Mouse (Mus musculus) gastrocnemius, adult 2 months (tissue): ENCODE measurements around the gene 4930442H23Rik. TPM values are rescaled to one million over a fixed set of nuclear protein-coding genes. Genes with fewer than 3 reads are reported as not detected.

Experiments
- DNase-seq: peaks from one replicate; pipeline ENCODE4 v3.0.0; 2022
- H3K27ac ChIP-seq: fragments of 200-600 bp; 2 replicates; pipeline ENCODE4 v1.8.1; 2022; ENCODE audit warnings: mild to moderate bottlenecking
- H3K4me3 ChIP-seq: fragments of 200-600 bp; 2 replicates; pipeline ENCODE4 v1.8.1; 2022; ENCODE audit warnings: mild to moderate bottlenecking, moderate library complexity
- CTCF ChIP-seq: fragments of 200-600 bp; IDR thresholded peaks from 2 replicates; pipeline ENCODE4 v1.8.1; 2022; ENCODE audit warnings: antibody characterized with exemption, mild to moderate bottlenecking, moderate library complexity
- intact Hi-C: fragments of 180-260 bp; cut with DNase I; formaldehyde crosslinking; loops from one replicate; pipeline ENCODE4 v1.15.1; 2025
- total RNA-seq, 2 experiments: library from RNA; stranded (reverse); gene quantifications; 2 replicates each; pipeline ENCODE4 v1.2.3; 2021

4930442H23Rik gene
- total RNA-seq, 2 experiments from 2014 or later, result not detected

DNA sequence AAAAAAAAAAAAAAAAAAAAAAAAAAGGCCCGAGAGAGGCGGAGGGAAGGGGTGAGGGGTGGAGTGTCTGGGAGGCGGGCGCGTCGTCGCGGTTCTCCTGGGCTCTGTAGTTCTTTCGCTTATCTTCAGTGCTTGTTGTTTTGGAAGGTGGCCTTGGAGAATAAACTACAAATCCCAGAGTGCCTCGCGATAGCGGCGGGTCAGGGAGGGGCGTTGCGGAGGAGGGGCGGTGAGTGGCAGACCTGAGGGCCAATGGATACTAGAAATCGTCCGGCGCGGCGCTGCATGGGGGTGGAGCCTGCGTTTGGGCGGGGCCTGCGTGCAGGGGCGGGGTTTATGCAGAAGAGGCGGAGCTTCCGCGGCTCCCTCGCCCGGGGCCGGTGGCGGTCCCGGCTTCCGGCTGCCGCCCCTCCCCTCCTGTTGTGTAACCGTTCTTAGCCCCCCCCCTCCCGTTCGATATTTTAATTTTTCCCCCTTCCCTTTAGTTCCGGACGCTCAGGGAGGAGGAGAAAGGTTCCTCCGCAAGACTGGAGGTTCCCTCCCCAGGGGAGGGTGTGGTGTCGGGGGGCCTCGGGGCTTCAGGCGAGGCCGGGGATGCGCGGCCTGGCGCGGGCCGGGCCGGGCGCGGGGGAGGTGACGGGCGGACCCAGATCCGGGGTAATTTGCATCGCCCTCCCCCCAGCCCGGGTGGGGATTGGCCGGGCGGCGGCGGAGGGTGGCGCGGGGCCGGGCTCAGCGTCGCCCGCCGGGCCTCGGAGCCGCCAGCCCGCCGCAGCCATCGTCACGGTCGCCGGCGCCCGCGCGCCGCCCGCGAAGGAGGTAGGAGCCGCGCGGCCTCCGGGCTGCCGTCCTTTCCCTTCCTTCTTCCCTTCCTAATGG, 46.2 kb downstream of the 4930442H23Rik start:
- intact Hi-C loops, result no loop called here
- peak overlapping the region; percentile 99 for H3K27ac ChIP-seq
- peak; percentile 99 for DNase-seq
- TF ChIP-seq CTCF, result no peak
- H3K4me3 ChIP-seq, result peak overlapping the region; percentile 88

DNA sequence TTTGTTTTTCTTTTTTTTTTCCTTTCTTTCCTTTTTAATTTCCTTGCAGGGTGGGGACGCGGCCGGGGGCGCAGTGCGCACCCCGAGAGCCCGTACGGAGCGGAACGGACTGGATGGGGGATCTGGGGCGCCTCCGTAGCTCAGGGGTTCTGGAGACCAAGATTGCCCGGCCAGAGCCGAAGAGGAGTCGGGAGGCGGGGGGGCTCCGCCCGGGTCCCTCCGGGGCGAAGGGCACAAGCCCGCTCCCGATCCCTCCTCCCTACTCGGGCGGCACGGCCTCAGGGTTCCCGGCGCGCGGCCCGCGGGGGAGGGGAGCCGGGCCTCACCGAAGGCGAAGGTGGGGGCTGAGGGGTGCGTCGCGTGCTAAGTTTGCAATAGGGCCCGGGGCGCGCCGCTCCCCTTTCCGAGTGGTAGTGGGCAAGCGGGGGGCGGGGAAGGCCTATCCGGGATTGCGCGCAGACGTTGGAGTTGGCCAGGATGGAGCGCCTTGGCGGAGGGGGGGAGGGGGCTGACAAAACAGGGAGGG, 46.9 kb downstream of the 4930442H23Rik start:
- Histone ChIP-seq H3K27ac (peak overlapping the region; percentile 99), H3K4me3 (peak overlapping the region; percentile 86)
- intact Hi-C loops, result no loop called here
- peak; percentile 94 for DNase-seq
- TF ChIP-seq CTCF, result no peak

DNA sequence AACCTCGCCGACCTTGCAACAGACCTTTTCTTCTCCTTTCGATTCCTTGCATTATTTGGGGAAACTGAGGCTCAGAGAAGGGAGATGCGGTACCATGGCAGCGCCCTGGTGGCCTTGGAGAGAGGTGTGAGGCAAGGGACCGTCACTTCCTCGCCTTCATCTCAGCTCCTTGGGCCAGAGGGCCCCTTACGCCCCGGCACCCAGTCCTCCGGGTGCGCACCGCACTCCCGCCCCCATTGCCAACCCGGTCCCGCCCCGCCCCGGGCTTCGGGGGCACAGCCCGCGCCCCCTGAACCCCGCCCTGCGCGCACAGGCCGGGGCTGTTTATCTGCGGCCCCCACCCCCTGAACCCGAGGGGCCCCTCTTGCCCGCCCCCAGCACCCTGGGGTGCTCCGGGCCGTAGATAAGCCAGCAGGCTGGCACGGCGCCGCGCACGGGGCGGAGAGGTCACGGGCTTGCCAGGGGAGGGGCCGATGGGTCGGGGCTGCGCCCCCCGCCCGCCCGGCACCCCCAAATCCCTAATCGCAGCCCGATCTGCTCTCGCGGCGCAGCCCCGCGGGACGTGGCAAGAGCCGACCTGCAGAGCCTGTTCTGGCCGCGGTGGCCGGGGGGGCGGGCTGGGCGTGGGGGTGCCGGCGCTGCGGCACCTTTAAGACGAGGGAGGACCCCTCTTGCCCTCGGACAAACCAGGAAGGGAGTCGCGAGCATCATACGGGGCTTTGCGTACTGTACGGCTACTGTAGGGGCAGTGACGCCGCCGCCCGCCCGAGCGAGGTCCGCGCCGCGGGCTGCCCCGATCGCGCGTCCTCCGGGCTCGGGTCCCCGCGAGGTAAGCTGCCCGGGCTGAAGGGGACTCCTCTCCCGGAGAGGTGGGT, 47.6 kb downstream of the 4930442H23Rik start:
- intact Hi-C loops, result no loop called here
- peak; percentile 87 for DNase-seq
- H3K27ac ChIP-seq, result peak overlapping the region; percentile 99
- peak overlapping the region; percentile 86 for H3K4me3 ChIP-seq
- TF ChIP-seq CTCF, result no peak

DNA sequence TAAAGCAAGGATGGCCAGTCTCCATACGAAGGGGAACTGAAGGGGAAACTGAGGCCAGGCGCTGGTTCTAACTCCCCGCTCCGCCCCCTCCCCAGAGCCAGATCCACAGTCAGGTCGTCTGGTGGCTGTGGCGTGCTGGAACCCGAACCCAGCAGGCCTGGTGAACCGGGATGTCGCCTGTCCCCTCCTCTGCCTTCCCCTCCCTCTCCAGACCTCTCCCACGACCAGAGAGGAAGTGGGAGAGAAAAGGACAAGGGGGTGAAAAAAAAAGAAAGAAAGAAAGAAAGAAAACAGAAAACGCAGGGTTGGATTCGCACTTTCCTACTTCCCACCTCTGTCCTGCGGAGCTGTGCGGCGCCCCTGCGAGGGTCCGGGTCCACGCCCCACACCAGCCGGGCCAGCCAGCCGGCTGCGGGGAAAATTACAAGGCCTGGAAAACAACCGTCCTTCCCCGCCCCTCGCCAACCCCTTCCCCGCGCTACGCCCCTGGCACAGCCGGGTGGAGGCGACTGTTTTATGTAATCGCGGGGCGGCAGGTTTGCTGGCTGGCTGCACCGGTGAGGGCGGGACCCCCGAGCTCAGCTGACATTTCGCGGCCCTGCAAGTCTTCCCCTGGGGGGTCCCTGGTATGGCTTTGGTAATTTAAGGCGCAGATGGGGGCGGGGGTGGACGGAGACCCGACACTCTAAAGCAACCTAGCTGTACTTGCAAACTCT, 48.5 kb downstream of the 4930442H23Rik start, which contains the start of gene Zbtb7a:
Zbtb7a (plus strand) TSS at position 255 of the 716 bp plus-strand sequence.
- no peak for TF ChIP-seq CTCF
- intact Hi-C loops, result loop anchor here (5.0 kb wide), 1 partner anchor 42 kb away; the partner anchor contains the start of gene Eef2
- peak within 1 kb of the TSS; percentile 86 for H3K4me3 ChIP-seq

DNA sequence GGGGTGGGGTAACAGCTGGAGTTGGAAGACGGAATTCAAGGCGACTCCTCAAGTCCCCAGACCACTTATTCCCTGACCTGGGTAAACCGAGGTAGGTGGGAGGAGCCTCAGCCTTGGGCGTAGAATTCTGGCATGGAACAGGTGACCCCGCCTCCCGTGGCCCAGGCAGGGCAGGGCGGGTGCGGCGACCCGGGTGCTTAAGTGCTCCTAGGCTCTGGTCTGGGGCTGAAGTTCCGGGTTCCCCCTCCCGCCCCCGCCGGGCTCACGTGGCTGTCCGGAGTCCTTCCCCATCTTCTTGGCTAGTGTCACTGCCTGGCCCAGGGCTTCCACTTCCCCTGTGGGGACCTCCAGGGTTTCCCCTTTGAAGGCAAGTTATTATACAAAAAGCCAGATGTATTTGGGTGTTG, 49.5 kb downstream of the 4930442H23Rik start:
- peak; percentile 80 for DNase-seq
- TF ChIP-seq CTCF, result no peak
- Histone ChIP-seq H3K27ac (peak overlapping the region; percentile 99), H3K4me3 (peak overlapping the region; percentile 86)
- intact Hi-C loops, result loop anchor here (5.0 kb wide), 1 partner anchor 43 kb away; the partner anchor contains the start of gene Eef2

More for the DNA sequence above, 48.5 kb downstream of the 4930442H23Rik start, which contains the start of gene Zbtb7a:
- DNase-seq, result peak; percentile 60
- H3K27ac ChIP-seq, result peak within 1 kb of the TSS; percentile 99

Other genes with a start within 250 kb of the 4930442H23Rik start
- gene Gng7, start 168.9 kb downstream of the 4930442H23Rik start, total RNA-seq, result 1 to 10 TPM in 1 of 2 experiments, under 1 TPM in 1; 0.66 to 1.0 TPM
- gene Diras1, start 158.2 kb downstream of the 4930442H23Rik start, total RNA-seq, result under 1 TPM in 1 of 2 experiments, not detected in 1; 0.08 TPM
- gene Slc39a3, start 146.4 kb downstream of the 4930442H23Rik start, total RNA-seq, result 10 to 100 TPM; 11.6 to 16.0 TPM
- gene Sgta, start 123.7 kb downstream of the 4930442H23Rik start, total RNA-seq, result 100 to 1,000 TPM; 100 TPM
- 10 to 100 TPM; 25.1 to 25.9 TPM for gene Thop1, start 113.8 kb downstream of the 4930442H23Rik start, total RNA-seq
- gene Creb3l3, start 85.0 kb downstream of the 4930442H23Rik start, total RNA-seq, result not detected
- 100 to 1,000 TPM; 148 to 187 TPM for gene Map2k2, start 77.9 kb downstream of the 4930442H23Rik start, total RNA-seq
- 10 to 100 TPM; 23.3 to 25.9 TPM for gene Zbtb7a, start 48.6 kb downstream of the 4930442H23Rik start, total RNA-seq
- gene Pias4, start 15.9 kb downstream of the 4930442H23Rik start, total RNA-seq, result 10 to 100 TPM; 15.7 to 16.2 TPM
- 1,000 to 10,000 TPM; 1,128 to 1,335 TPM for gene Eef2, start 7.2 kb downstream of the 4930442H23Rik start, total RNA-seq
- 10 to 100 TPM; 22.1 to 24.9 TPM for gene Dapk3, start 844 bp downstream of the 4930442H23Rik start, total RNA-seq
- 10 to 100 TPM; 59.7 to 72.8 TPM for gene Nmrk2, start 18.2 kb upstream of the 4930442H23Rik start, total RNA-seq
- not detected for gene Atcay, start 47.0 kb upstream of the 4930442H23Rik start, total RNA-seq
- 1 to 10 TPM; 1.8 to 2.7 TPM for gene Zfr2, start 49.3 kb upstream of the 4930442H23Rik start, total RNA-seq
- under 1 TPM; 0.15 to 0.31 TPM for gene Matk, start 69.1 kb upstream of the 4930442H23Rik start, total RNA-seq
- 100 to 1,000 TPM; 103 to 112 TPM for gene Mrpl54, start 83.1 kb upstream of the 4930442H23Rik start, total RNA-seq
- gene Apba3, start 83.1 kb upstream of the 4930442H23Rik start, total RNA-seq, result 100 to 1,000 TPM; 110 to 119 TPM
- gene Tjp3, start 107.7 kb upstream of the 4930442H23Rik start, total RNA-seq, result not detected
- 10 to 100 TPM; 20.7 to 25.0 TPM for gene Pip5k1c, start 109.1 kb upstream of the 4930442H23Rik start, total RNA-seq
- 10 to 100 TPM in 1 of 2 experiments, 1 to 10 TPM in 1; 8.5 to 11.5 TPM for gene Cactin, start 137.3 kb upstream of the 4930442H23Rik start, total RNA-seq
- gene Tbxa2r, start 144.9 kb upstream of the 4930442H23Rik start, total RNA-seq, result under 1 TPM; 0.43 to 0.75 TPM
- gene Gipc3, start 159.4 kb upstream of the 4930442H23Rik start, total RNA-seq, result 1 to 10 TPM in 1 of 2 experiments, under 1 TPM in 1; 0.69 to 1.3 TPM
- 10 to 100 TPM; 22.9 to 28.2 TPM for gene Hmg20b, start 166.6 kb upstream of the 4930442H23Rik start, total RNA-seq
- gene Mfsd12, start 173.6 kb upstream of the 4930442H23Rik start, total RNA-seq, result 1 to 10 TPM; 2.2 to 3.3 TPM
- 1 to 10 TPM in 1 of 2 experiments, under 1 TPM in 1; 0.89 to 1.2 TPM for gene 4930404N11Rik, start 182.0 kb upstream of the 4930442H23Rik start, total RNA-seq
- 10 to 100 TPM; 14.0 to 18.8 TPM for gene Fzr1, start 194.7 kb upstream of the 4930442H23Rik start, total RNA-seq
- gene Dohh, start 200.6 kb upstream of the 4930442H23Rik start, total RNA-seq, result 10 to 100 TPM; 38.1 to 39.8 TPM
- gene Gm48551, start 200.6 kb upstream of the 4930442H23Rik start, total RNA-seq, result 1 to 10 TPM in 1 of 2 experiments, under 1 TPM in 1; 0.87 to 2.8 TPM
- gene Gm48552, start 205.2 kb upstream of the 4930442H23Rik start, total RNA-seq, result 1 to 10 TPM in 1 of 2 experiments, under 1 TPM in 1; 0.84 to 1.0 TPM
- gene Smim24, start 209.2 kb upstream of the 4930442H23Rik start, total RNA-seq, result not detected